26 mouse cellular contexts compared by ENCODE assay signal in genomic region chr11:113631302-113631701, GRCm38 (mm10). TPM values are rescaled to one million over a fixed set of nuclear protein-coding genes. Genes with fewer than 3 reads are reported as not detected.
DNase-seq lines count a peak whose midpoint lies in the region; ATAC-seq and TF ChIP-seq lines count a peak whose summit lies in the region.
"Had no signal": no experiment of that assay in that cellular context is flagged by ENCODE, and none has a peak within 500 bp of the region (broad histone marks: within the 10 kb centered on the region; RNA-seq: fewer than 3 reads in every experiment).

No protein-coding gene starts in this region.

- TF ChIP-seq CTCF in small intestine, adult 2 months (IDR thresholded peaks at IDR 0.05; ENCODE audit: extremely low read depth, insufficient read length, insufficient replicate concordance, low read depth, low read length): no peak

- H3K4me3 ChIP-seq in liver, embryonic 15.5 days (replicated peaks): no peak overlapping the region
- H3K4me3 ChIP-seq in liver, embryonic 12.5 days: no peak overlapping the region
- no peak overlapping the region for H3K4me3 ChIP-seq in liver, embryonic 16.5 days (ENCODE audit: low read depth, low read length)
- H3K4me3 ChIP-seq in small intestine, adult 2 months (ENCODE audit: low read depth, low read length): peak overlapping the region; percentile 57
- H3K4me3 ChIP-seq: embryonic facial prominence, embryonic 10.5 days; embryonic facial prominence, embryonic 15.5 days; forebrain, embryonic 13.5 days; heart, embryonic 15.5 days; hindbrain, embryonic 12.5 days; layer of hippocampus, adult 2 months had no signal

- H3K9ac ChIP-seq in liver, embryonic 15.5 days: no peak overlapping the region
- no peak overlapping the region for H3K9ac ChIP-seq in liver, embryonic 12.5 days
- no peak overlapping the region for H3K9ac ChIP-seq in liver, embryonic 16.5 days (ENCODE audit: low read depth, low read length)
- H3K9ac ChIP-seq: embryonic facial prominence, embryonic 15.5 days; forebrain, embryonic 13.5 days; heart, embryonic 15.5 days; hindbrain, embryonic 12.5 days had no signal

- H3K36me3 ChIP-seq in liver, embryonic 15.5 days (replicated peaks): no peaks in the 10 kb centered on the region
- H3K36me3 ChIP-seq in liver, embryonic 12.5 days: no peaks in the 10 kb centered on the region
- no peaks in the 10 kb centered on the region for H3K36me3 ChIP-seq in liver, embryonic 16.5 days (ENCODE audit: control insufficient read depth, insufficient read depth)
- H3K36me3 ChIP-seq in small intestine, adult 2 months (ENCODE audit: control insufficient read depth, insufficient read depth, low read length): no peaks in the 10 kb centered on the region
- H3K36me3 ChIP-seq: embryonic facial prominence, embryonic 10.5 days; embryonic facial prominence, embryonic 15.5 days; G1E; heart, embryonic 15.5 days; hindbrain, embryonic 12.5 days had no signal

- DNase-seq in layer of hippocampus, adult 9-10 months (ENCODE audit: low spot score): no peak
- no peak for DNase-seq in thymus, postnatal 36 days
- DNase-seq in heart, postnatal 4 days: no peak
- DNase-seq: adrenal gland, adult 8-10 months; cerebellum, adult 8-10 months; cerebellum, postnatal 25 days; gastrocnemius, postnatal 14 days; kidney, adult 18-20 months; left cerebral cortex, postnatal 4 days; right cerebral cortex, postnatal 25 days; spleen, adult 18-20 months; thymus, postnatal 14 days had no signal

- H3K27ac ChIP-seq in liver, embryonic 15.5 days (replicated peaks): no peak overlapping the region
- no peak overlapping the region for H3K27ac ChIP-seq in liver, embryonic 12.5 days
- H3K27ac ChIP-seq in liver, embryonic 16.5 days (ENCODE audit: low read length): no peak overlapping the region
- H3K27ac ChIP-seq in small intestine, adult 2 months (ENCODE audit: insufficient read depth, low read depth, low read length): peak overlapping the region; percentile 82
- H3K27ac ChIP-seq: embryonic facial prominence, embryonic 10.5 days; embryonic facial prominence, embryonic 15.5 days; forebrain, embryonic 13.5 days; heart, embryonic 15.5 days; hindbrain, embryonic 12.5 days; hindbrain, postnatal 0 days; layer of hippocampus, adult 2 months had no signal

- H3K4me2 ChIP-seq in liver, embryonic 15.5 days: 0 out of 2 replicates have a peak overlapping the region, but pooled peaks have one; percentile 36
- H3K4me2 ChIP-seq in liver, embryonic 12.5 days: no peak overlapping the region
- H3K4me2 ChIP-seq in liver, embryonic 16.5 days (ENCODE audit: low read depth, low read length): 0 out of 2 replicates have a peak overlapping the region, but pooled peaks have one; percentile 46
- H3K4me2 ChIP-seq: embryonic facial prominence, embryonic 15.5 days; forebrain, embryonic 13.5 days; heart, embryonic 15.5 days; hindbrain, embryonic 12.5 days had no signal

- no peak for ATAC-seq in liver, embryonic 15.5 days (ENCODE audit: insufficient read depth)
- ATAC-seq in liver, embryonic 12.5 days: no peak
- no peak for ATAC-seq in liver, embryonic 16.5 days (ENCODE audit: low read depth)
- ATAC-seq: forebrain, embryonic 13.5 days; hindbrain, postnatal 0 days had no signal

- no peak for TF ChIP-seq POLR2A in small intestine, adult 2 months (IDR thresholded peaks at IDR 0.05; ENCODE audit: low read depth, low read length)

- WGBS in liver, embryonic 15.5 days (ENCODE audit: insufficient replicate concordance): 62% methylated on average over 8 of the region's 8 CpGs
- WGBS in liver, embryonic 12.5 days (ENCODE audit: insufficient replicate concordance): 72% methylated on average over 8 of the region's 8 CpGs
- 58% methylated on average over 8 of the region's 8 CpGs for WGBS in liver, embryonic 16.5 days (ENCODE audit: insufficient replicate concordance)
- 15% methylated on average over 8 of the region's 8 CpGs for WGBS in small intestine, adult 2 months

- H3K27me3 ChIP-seq in liver, embryonic 15.5 days: 0 out of 2 replicates have a peak, but pooled peaks cover 3% of the 10 kb centered on the region
- no peaks in the 10 kb centered on the region for H3K27me3 ChIP-seq in liver, embryonic 12.5 days (replicated peaks)
- H3K27me3 ChIP-seq in liver, embryonic 16.5 days (ENCODE audit: control insufficient read depth, insufficient read depth, low read depth, low read length): no peaks in the 10 kb centered on the region
- H3K27me3 ChIP-seq in small intestine, adult 2 months (ENCODE audit: control insufficient read depth, insufficient read depth, low read length): no peaks in the 10 kb centered on the region
- H3K27me3 ChIP-seq: forebrain, embryonic 13.5 days; heart, embryonic 15.5 days; hindbrain, embryonic 12.5 days had no signal

- H3K4me1 ChIP-seq in liver, embryonic 15.5 days (replicated peaks): no peaks in the 10 kb centered on the region; the same call in 1 of the 2 replicates
- H3K4me1 ChIP-seq in liver, embryonic 12.5 days: no peaks in the 10 kb centered on the region
- H3K4me1 ChIP-seq in liver, embryonic 16.5 days (ENCODE audit: control insufficient read depth, low read depth, low read length): no peaks in the 10 kb centered on the region; the same call in 1 of the 2 replicates
- H3K4me1 ChIP-seq in small intestine, adult 2 months (ENCODE audit: control insufficient read depth, insufficient read depth, insufficient read length, low read length): peaks cover 4% of the 10 kb centered on the region; the same call in 1 of the 2 replicates
- H3K4me1 ChIP-seq: embryonic facial prominence, embryonic 10.5 days; embryonic facial prominence, embryonic 15.5 days; forebrain, embryonic 13.5 days; heart, embryonic 15.5 days; hindbrain, embryonic 12.5 days had no signal

- no peaks in the 10 kb centered on the region for H3K9me3 ChIP-seq in liver, embryonic 15.5 days (replicated peaks)
- H3K9me3 ChIP-seq in liver, embryonic 12.5 days (replicated peaks): no peaks in the 10 kb centered on the region
- H3K9me3 ChIP-seq in liver, embryonic 16.5 days (replicated peaks; ENCODE audit: control insufficient read depth, low read length): no peaks in the 10 kb centered on the region
- H3K9me3 ChIP-seq: embryonic facial prominence, embryonic 10.5 days; embryonic facial prominence, embryonic 15.5 days; forebrain, embryonic 13.5 days; heart, embryonic 15.5 days; hindbrain, embryonic 12.5 days had no signal

RNA-seq across cellular contexts. Expression of gene Sstr2, which starts 12.2 kb away (rescaled TPM):
- polyA plus RNA-seq in liver, embryonic 15.5 days (2015; fragmentation: Nextera tagmentation; extraction: Ambion mirVana): 4.9 and 6.0 TPM in 2 replicates
- 2.2 and 2.7 TPM in 2 replicates for polyA plus RNA-seq in liver, embryonic 12.5 days (2016; fragmentation: Nextera tagmentation; extraction: Ambion mirVana)
- polyA plus RNA-seq in liver, embryonic 16.5 days (2015; fragmentation: Nextera tagmentation; extraction: Ambion mirVana): 6.8 TPM in 2 replicates
- polyA plus RNA-seq in small intestine, adult 2 months (2012; rRNA removed): 0.23 and 2.2 TPM in 2 replicates
- total RNA-seq in heart, postnatal 4 days (2021): not detected
- total RNA-seq: gastrocnemius, postnatal 14 days; heart, postnatal 25 days; neutrophil, adult 5-6 weeks had no signal
- polyA plus RNA-seq: G1E had no signal

RNA-seq across cellular contexts. Expression of gene Cog1, which starts 17.7 kb away (rescaled TPM):
- polyA plus RNA-seq in liver, embryonic 15.5 days (2015; fragmentation: Nextera tagmentation; extraction: Ambion mirVana): 14.9 and 15.0 TPM in 2 replicates
- 19.4 and 21.7 TPM in 2 replicates for polyA plus RNA-seq in liver, embryonic 12.5 days (2016; fragmentation: Nextera tagmentation; extraction: Ambion mirVana)
- 10.7 and 11.0 TPM in 2 replicates for polyA plus RNA-seq in liver, embryonic 16.5 days (2015; fragmentation: Nextera tagmentation; extraction: Ambion mirVana)
- 30.2 and 50.2 TPM in 2 replicates for polyA plus RNA-seq in small intestine, adult 2 months (2012; rRNA removed)
- 10 to 100 TPM; 17.5 to 19.5 TPM for total RNA-seq in heart, postnatal 4 days (2021)

RNA-seq across cellular contexts. Expression of gene Slc39a11, which starts 18.6 kb away (rescaled TPM):
- 12.4 and 14.5 TPM in 2 replicates for polyA plus RNA-seq in liver, embryonic 15.5 days (2015; fragmentation: Nextera tagmentation; extraction: Ambion mirVana)
- 18.0 and 18.3 TPM in 2 replicates for polyA plus RNA-seq in liver, embryonic 12.5 days (2016; fragmentation: Nextera tagmentation; extraction: Ambion mirVana)
- 13.4 and 14.1 TPM in 2 replicates for polyA plus RNA-seq in liver, embryonic 16.5 days (2015; fragmentation: Nextera tagmentation; extraction: Ambion mirVana)
- polyA plus RNA-seq in small intestine, adult 2 months (2012; rRNA removed): 30.5 and 32.4 TPM in 2 replicates
- total RNA-seq in heart, postnatal 4 days (2021): 1 to 10 TPM; 8.2 to 9.5 TPM

RNA-seq across cellular contexts. Expression of gene Fam104a, which starts 52.7 kb away (rescaled TPM):
- polyA plus RNA-seq in liver, embryonic 15.5 days (2015; fragmentation: Nextera tagmentation; extraction: Ambion mirVana): 40.6 and 45.1 TPM in 2 replicates
- polyA plus RNA-seq in liver, embryonic 12.5 days (2016; fragmentation: Nextera tagmentation; extraction: Ambion mirVana): 56.1 and 58.5 TPM in 2 replicates
- polyA plus RNA-seq in liver, embryonic 16.5 days (2015; fragmentation: Nextera tagmentation; extraction: Ambion mirVana): 38.9 and 39.2 TPM in 2 replicates
- polyA plus RNA-seq in small intestine, adult 2 months (2012; rRNA removed): 19.1 and 33.4 TPM in 2 replicates
- 10 to 100 TPM; 25.2 to 27.3 TPM for total RNA-seq in heart, postnatal 4 days (2021)

RNA-seq across cellular contexts. Expression of gene D11Wsu47e, which starts 52.9 kb away (rescaled TPM):
- 9.2 and 10.8 TPM in 2 replicates for polyA plus RNA-seq in liver, embryonic 15.5 days (2015; fragmentation: Nextera tagmentation; extraction: Ambion mirVana)
- polyA plus RNA-seq in liver, embryonic 12.5 days (2016; fragmentation: Nextera tagmentation; extraction: Ambion mirVana): 14.8 and 16.0 TPM in 2 replicates
- 7.6 and 7.8 TPM in 2 replicates for polyA plus RNA-seq in liver, embryonic 16.5 days (2015; fragmentation: Nextera tagmentation; extraction: Ambion mirVana)
- polyA plus RNA-seq in small intestine, adult 2 months (2012; rRNA removed): 2.6 and 3.1 TPM in 2 replicates
- total RNA-seq in heart, postnatal 4 days (2021): 1 to 10 TPM; 9.1 to 9.9 TPM
